Mouse (Mus musculus): ENCODE results near the gene Tdg.
A peak's percentile ranks its signal among the peaks of the same experiment; 100 is the strongest.

DNA sequence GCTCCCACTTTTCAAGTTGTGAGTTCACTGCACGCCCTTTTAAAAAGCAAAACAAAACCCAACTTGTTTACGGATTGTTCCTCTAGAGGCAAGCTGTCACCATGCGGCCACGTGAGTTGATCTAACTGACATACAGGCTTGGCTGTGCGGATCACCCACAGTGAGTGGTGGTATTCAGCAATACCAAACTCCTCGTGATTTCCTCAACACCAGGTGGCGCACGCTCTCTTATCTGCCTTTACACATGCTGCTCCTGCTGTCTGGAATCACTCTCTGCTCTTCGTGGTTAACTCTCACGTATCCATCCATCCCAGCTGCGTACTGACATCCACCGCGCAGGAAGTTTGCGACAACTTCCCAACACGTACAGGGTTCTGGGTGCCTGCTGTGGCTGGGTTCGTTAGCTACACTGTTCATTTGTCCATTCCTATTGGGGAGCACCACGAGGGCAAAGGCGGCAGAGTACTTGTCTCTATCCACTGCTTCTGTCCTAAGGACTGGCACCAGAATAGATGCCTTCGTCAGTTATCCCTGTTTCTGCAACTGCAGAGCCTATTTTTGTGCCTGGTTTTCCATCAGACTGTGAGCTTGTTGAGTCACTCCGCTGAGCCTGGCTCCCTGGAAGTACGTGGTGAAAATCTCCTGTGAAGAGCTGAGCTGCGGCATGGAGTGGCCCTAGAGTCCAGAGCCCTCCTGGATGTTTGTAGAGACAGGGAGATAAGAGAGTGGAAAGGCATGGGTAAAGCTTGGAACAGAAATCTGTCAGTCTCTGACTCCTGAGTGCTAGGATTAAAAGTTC, 37.0 kb downstream of the Tdg start:
- TF ChIP-seq CTCF (conservative IDR thresholded peaks at IDR 0.05; ENCODE audit: low read length) (peak; percentile 35), NANOG (IDR thresholded peaks at IDR 0.05; ENCODE audit: borderline replicate concordance, low read length) (no peak), POU5F1 (IDR thresholded peaks at IDR 0.05; ENCODE audit: borderline replicate concordance, low read length) (no peak)
